Mouse (Mus musculus): ENCODE data around the gene Oasl2. TPM values are rescaled to one million over a fixed set of nuclear protein-coding genes. Genes with fewer than 3 reads are reported as not detected.

Gene Oasl2
- total RNA-seq, 2 experiments from 2014 or later, result 1.2 TPM

GRCm38 (mm10) chr5:114951279-114951880 lies 54.6 kb downstream of the Oasl2 start:
- DNase-seq, result no peak
- intact Hi-C loops (cut with DNase I), result no loop called here

- intact Hi-C loops (cut with DNase I), result no loop called here
- no peak for DNase-seq
Measured at GRCm38 (mm10) chr5:114953326-114953725, 56.6 kb downstream of the Oasl2 start.

DNA sequence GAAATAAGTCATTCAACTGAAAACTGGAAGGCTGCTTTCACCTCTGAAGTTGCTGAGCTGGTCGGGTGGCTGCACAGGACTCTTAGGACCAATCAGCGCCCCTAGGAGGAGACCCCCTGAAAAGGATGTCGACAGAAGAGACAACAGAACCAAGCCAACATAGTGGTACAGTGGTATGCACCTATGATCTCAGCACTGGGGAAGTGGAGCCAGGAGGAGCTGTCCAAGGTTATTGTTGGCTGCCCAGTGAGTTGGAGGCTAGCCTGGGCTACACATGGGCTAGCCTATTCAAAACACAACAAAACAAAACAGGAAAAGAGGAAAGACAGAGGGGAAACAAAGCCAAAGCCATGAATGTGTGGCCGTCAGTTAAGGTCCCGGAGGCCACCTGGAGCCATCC lies 61.3 kb downstream of the Oasl2 start:
- no peak for DNase-seq
- intact Hi-C loops (cut with DNase I), result no loop called here

Small RNA genes within 50 kb of the gene (microRNA-seq; reads per million reads assigned to microRNA genes)
- gene Mir6240, result 18.4 reads per million, percentile 33 among the genes with 10 or more reads in this experiment

Other genes starting within 250 kb of the Oasl2 start
- 1 to 10 TPM in 1 of 2 experiments, under 1 TPM in 1; 0.64 to 1.1 TPM for gene Trpv4, start 238.5 kb upstream of the Oasl2 start, total RNA-seq (2021)
- gene Gltp, start 206.0 kb upstream of the Oasl2 start, total RNA-seq (2021), result 10 to 100 TPM; 15.3 to 16.8 TPM
- 10 to 100 TPM; 12.7 to 14.6 TPM for gene Tchp, start 189.2 kb upstream of the Oasl2 start, total RNA-seq (2021)
- gene Ankrd13a, start 122.3 kb upstream of the Oasl2 start, total RNA-seq (2021), result 10 to 100 TPM; 42.5 to 42.9 TPM
- gene Git2, start 121.4 kb upstream of the Oasl2 start, total RNA-seq (2021), result 10 to 100 TPM; 58.3 to 59.1 TPM
- 100 to 1,000 TPM; 166 to 169 TPM for gene 1500011B03Rik, start 73.5 kb upstream of the Oasl2 start, total RNA-seq (2021)
- not detected for gene 4930519G04Rik, start 43.3 kb upstream of the Oasl2 start, total RNA-seq (2021)
- 1 to 10 TPM; 2.5 to 3.4 TPM for gene Gm9936, start 38.3 kb upstream of the Oasl2 start, total RNA-seq (2021)
- not detected for gene Oasl1, start 26.3 kb downstream of the Oasl2 start, total RNA-seq (2021)
- 100 to 1,000 TPM; 141 to 152 TPM for gene 2210016L21Rik, start 45.2 kb downstream of the Oasl2 start, total RNA-seq (2021)
- not detected for gene Hnf1a, start 74.2 kb downstream of the Oasl2 start, total RNA-seq (2021)
- 100 to 1,000 TPM; 114 to 125 TPM for gene Sppl3, start 114.2 kb downstream of the Oasl2 start, total RNA-seq (2021)
- not detected for gene Gm10401, start 201.4 kb downstream of the Oasl2 start, total RNA-seq (2021)
- gene Acads, start 222.4 kb downstream of the Oasl2 start, total RNA-seq (2021), result 1 to 10 TPM; 9.1 to 9.4 TPM
- 10 to 100 TPM; 22.4 to 25.6 TPM for gene Unc119b, start 238.0 kb downstream of the Oasl2 start, total RNA-seq (2021)

Measured in left cerebral cortex, postnatal 4 days (tissue).